Mouse (Mus musculus) frontal cortex, postnatal 10 days (tissue): Measurements from ENCODE around the gene Gmip.

ENCODE experiments used
- DNase-seq, 2 experiments: peaks; one replicate each; pipeline ENCODE4 v3.0.0; 2022; ENCODE audit warnings: low spot score in 2 of 2, mixed read lengths in 1 of 2

Gmip gene

GRCm38 (mm10) chr8:69861251-69861650 is 52.8 kb downstream of the Gmip start:
- no peak for DNase-seq

- DNase-seq: no peak
Measured at GRCm38 (mm10) chr8:69863387-69864020, 55.0 kb downstream of the Gmip start.

- DNase-seq: no peak
Measured at GRCm38 (mm10) chr8:69864180-69864579, 55.7 kb downstream of the Gmip start.

GRCm38 (mm10) chr8:69867696-69868326 is 59.3 kb downstream of the Gmip start:
- no peak for DNase-seq

GRCm38 (mm10) chr8:69870003-69870765 is 61.7 kb downstream of the Gmip start:
- DNase-seq: no peak

GRCm38 (mm10) chr8:69870907-69871306 is 62.4 kb downstream of the Gmip start:
- no peak for DNase-seq
